Mouse (Mus musculus) forebrain, postnatal 0 days (tissue): ENCODE data around the gene Gm19668. TPM values are rescaled to one million over a fixed set of nuclear protein-coding genes. Genes with fewer than 3 reads are reported as not detected.
A peak's percentile ranks its signal among the peaks of the same experiment; 100 is the strongest.
"Not testable (repeated sequence)": the region's sequence is repeated elsewhere in the genome, so short reads cannot be mapped to it uniquely, and the experiment has no call there.

ENCODE experiments used
- ATAC-seq: fragments of 200-750 bp; cut with Nextera tagmentation; 2 replicates; pipeline ENCODE4 v1.8.0; 2017; ENCODE audit warnings: mild to moderate bottlenecking, moderate library complexity
- DNase-seq: peaks from one replicate; pipeline ENCODE4 v3.0.0-alpha.2; 2015
- H3K27ac ChIP-seq: fragments of 300-500 bp; sonication (generic); 2 replicates; pipeline ENCODE4 v1.5.1; 2014; ENCODE audit warnings: low read depth, mild to moderate bottlenecking, antibody characterized with exemption, low read length, moderate library complexity, mixed read lengths
- H3K27me3 ChIP-seq: fragments of 300-500 bp; sonication (generic); 2 replicates; pipeline ENCODE4 v1.6.1; 2014; ENCODE audit warnings: mild to moderate bottlenecking, low read length, mixed read lengths; ENCODE audit not compliant: insufficient read depth
- H3K36me3 ChIP-seq: fragments of 300-500 bp; sonication (generic); 2 replicates; pipeline ENCODE4 v1.6.1; 2014; ENCODE audit warnings: mild to moderate bottlenecking, moderate library complexity; ENCODE audit not compliant: insufficient read depth
- H3K4me1 ChIP-seq: fragments of 300-500 bp; sonication (generic); 2 replicates; pipeline ENCODE4 v1.6.1; 2014; ENCODE audit warnings: antibody characterized with exemption; ENCODE audit not compliant: insufficient read depth
- H3K4me2 ChIP-seq: fragments of 300-500 bp; sonication (generic); 2 replicates; pipeline ENCODE4 v1.6.1; 2014; ENCODE audit warnings: low read depth, mild to moderate bottlenecking, moderate library complexity
- H3K4me3 ChIP-seq: fragments of 300-500 bp; sonication (generic); 2 replicates; pipeline ENCODE4 v1.5.1; 2014; ENCODE audit warnings: low read depth, low read length, mixed read lengths
- H3K9ac ChIP-seq: fragments of 300-500 bp; sonication (generic); 2 replicates; pipeline ENCODE4 v1.6.1; 2014; ENCODE audit warnings: mild to moderate bottlenecking
- H3K9me3 ChIP-seq: fragments of 300-500 bp; sonication (generic); 2 replicates; pipeline ENCODE4 v1.6.1; 2016; ENCODE audit warnings: low read length
- CTCF ChIP-seq: sonication (generic); IDR thresholded peaks from 2 replicates; pipeline ENCODE4 v1.5.1; 2016; ENCODE audit warnings: antibody characterized with exemption, control low read depth, low read depth
- WGBS: fragments of 180-500 bp; shearing (Covaris S2); extraction: QIAGEN DNeasy Blood & Tissue Kit; methylation state at CpG from one replicate; pipeline ENCODE4 v1.1.7; 2014; 5-methylcytosine and 5-hydroxymethylcytosine counted together
- polyA plus RNA-seq: library from polyadenylated mRNA; unstranded; fragments of >200 nt; fragmentation: Nextera tagmentation; extraction: Ambion mirVana; gene quantifications from 2 replicates; pipeline ENCODE4 v1.2.1, GENCODE M21; 2015
- total RNA-seq: library from RNA; depleted of rRNA; stranded (reverse); fragments of >200 nt; gene quantifications from 2 replicates; pipeline ENCODE4 v1.2.3, GENCODE M21; 2014

Gene Gm19668
- total and polyA plus RNA-seq, 2 experiments from 2014 or later: not detected

- Histone ChIP-seq H3K4me3 (no peak overlapping the region), H3K4me2 (no peak overlapping the region), H3K36me3 (no peaks in the 10 kb centered on the region), H3K27me3 (no peaks in the 10 kb centered on the region), H3K4me1 (no peaks in the 10 kb centered on the region), H3K9me3 (no peaks in the 10 kb centered on the region), H3K27ac (no peak overlapping the region), H3K9ac (no peak overlapping the region)
- no peak for TF ChIP-seq CTCF
- no peak for ATAC-seq
- WGBS: 22% methylated on average over 4 of the region's 4 CpGs
- DNase-seq: no peak
Observed at GRCm38 (mm10) chr10:77819203-77819602, 20.3 kb upstream of the Gm19668 start.

GRCm38 (mm10) chr10:77818523-77818922, 19.6 kb upstream of the Gm19668 start:
- ATAC-seq (no peak), DNase-seq (no peak)
- Histone ChIP-seq H3K36me3 (no peaks in the 10 kb centered on the region), H3K9ac (no peak overlapping the region), H3K4me3 (no peak overlapping the region), H3K4me2 (no peak overlapping the region), H3K9me3 (no peaks in the 10 kb centered on the region), H3K27ac (no peak overlapping the region), H3K27me3 (no peaks in the 10 kb centered on the region), H3K4me1 (no peaks in the 10 kb centered on the region)
- no peak for TF ChIP-seq CTCF
- 97% methylated on average over 4 of the region's 4 CpGs for WGBS

- H3K27ac ChIP-seq: no peak overlapping the region
- H3K9ac ChIP-seq: no peak overlapping the region
- no peaks in the 10 kb centered on the region for H3K36me3 ChIP-seq
- peak; percentile 60 for TF ChIP-seq CTCF
- H3K4me1 ChIP-seq: no peaks in the 10 kb centered on the region
- ATAC-seq: no peak
- H3K4me3 ChIP-seq: no peak overlapping the region
- no peaks in the 10 kb centered on the region for H3K9me3 ChIP-seq
- WGBS: 36% methylated on average over 5 of the region's 5 CpGs
- H3K27me3 ChIP-seq: no peaks in the 10 kb centered on the region
- peak; percentile 25 for DNase-seq
- H3K4me2 ChIP-seq: no peak overlapping the region
Observed at GRCm38 (mm10) chr10:77815514-77815913, 16.6 kb upstream of the Gm19668 start.

DNA sequence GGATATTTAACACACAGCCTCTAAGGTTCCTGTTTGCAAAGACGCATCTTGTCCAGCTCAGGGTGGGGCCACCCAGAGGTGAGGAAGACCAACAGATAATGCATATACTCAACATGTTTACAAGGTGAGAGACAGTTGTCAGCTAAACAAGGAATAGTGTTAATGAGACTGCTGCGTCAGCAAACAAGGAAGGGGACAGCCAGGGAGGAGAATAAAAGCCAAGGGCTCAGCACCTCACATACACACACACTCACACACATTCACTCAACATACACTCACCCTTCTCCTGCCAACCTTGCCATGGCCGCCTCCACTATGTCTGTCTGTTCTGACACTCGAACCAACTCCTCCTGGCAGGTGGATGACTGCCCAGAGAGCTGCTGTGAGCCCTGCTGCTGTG, 15.4 kb upstream of the Gm19668 start, which contains the start of gene Gm2696:
Gene Gm2696 (plus strand): TSS at position 301 of the 400 bp plus-strand sequence.
- Histone ChIP-seq H3K9ac (no peak within 1 kb of the TSS), H3K36me3 (no peaks in the 10 kb centered on the region), H3K4me1 (no peaks in the 10 kb centered on the region), H3K9me3 (no peaks in the 10 kb centered on the region), H3K27me3 (no peaks in the 10 kb centered on the region), H3K4me2 (no peak within 1 kb of the TSS), H3K27ac (no peak within 1 kb of the TSS), H3K4me3 (no peak within 1 kb of the TSS)
- 51% methylated on average over 4 of the region's 4 CpGs for WGBS
- no peak for ATAC-seq
- TF ChIP-seq CTCF: no peak
- no peak for DNase-seq

DNA sequence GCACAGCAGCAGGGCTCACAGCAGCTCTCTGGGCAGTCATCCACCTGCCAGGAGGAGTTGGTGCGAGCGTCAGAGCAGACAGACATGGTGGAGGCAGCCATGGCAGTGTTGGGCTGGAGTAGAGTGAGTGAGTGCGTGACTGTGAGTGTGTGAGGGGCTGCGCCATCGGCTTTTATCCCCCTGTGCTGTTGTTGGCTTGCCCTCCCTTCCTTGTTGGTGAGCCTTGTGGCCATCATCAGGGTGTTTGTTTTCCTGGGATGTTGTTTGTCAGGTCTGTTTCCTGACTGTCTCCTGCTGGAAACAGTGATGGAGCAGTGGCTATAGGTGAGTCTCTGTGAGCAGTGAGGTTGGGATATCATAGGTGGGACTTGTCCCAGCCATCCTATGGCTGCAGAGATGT, 12.8 kb upstream of the Gm19668 start, which contains the start of gene Gm9507:
Gene Gm9507 (minus strand): TSS at position 101 of the 400 bp plus-strand sequence.
- Histone ChIP-seq H3K36me3 (no peaks in the 10 kb centered on the region), H3K9me3 (no peaks in the 10 kb centered on the region), H3K4me3 (no peak within 1 kb of the TSS), H3K4me2 (no peak within 1 kb of the TSS), H3K27me3 (no peaks in the 10 kb centered on the region), H3K27ac (no peak within 1 kb of the TSS), H3K9ac (no peak within 1 kb of the TSS), H3K4me1 (no peaks in the 10 kb centered on the region)
- DNase-seq (no peak), ATAC-seq (no peak)
- WGBS: 66% methylated on average over 5 of the region's 5 CpGs
- no peak for TF ChIP-seq CTCF

DNA sequence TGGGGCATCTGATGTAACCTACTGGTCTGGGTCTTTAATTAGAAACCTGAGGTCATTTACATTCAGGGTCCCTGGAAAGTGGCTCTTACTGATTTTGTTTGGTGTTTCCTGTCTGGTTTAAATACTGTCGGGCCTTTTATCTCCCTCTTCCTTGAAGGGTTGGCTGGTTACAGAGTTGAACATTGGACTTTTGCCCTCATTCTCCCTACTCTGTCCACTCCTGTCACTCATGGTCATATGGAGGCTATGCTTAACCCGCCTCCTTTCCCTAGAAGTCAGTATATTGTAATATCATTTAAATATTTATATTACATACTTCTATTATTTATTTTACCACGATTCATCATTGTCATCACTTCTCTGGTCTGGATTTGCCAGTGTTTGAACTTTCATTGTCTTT, 5.2 kb upstream of the Gm19668 start:
- no peak for TF ChIP-seq CTCF
- H3K4me3 ChIP-seq: no peak overlapping the region
- no peaks in the 10 kb centered on the region for H3K36me3 ChIP-seq
- no peaks in the 10 kb centered on the region for H3K9me3 ChIP-seq
- no peak overlapping the region for H3K27ac ChIP-seq
- 78% methylated on average over 3 of the region's 3 CpGs for WGBS
- H3K4me1 ChIP-seq: no peaks in the 10 kb centered on the region
- no peaks in the 10 kb centered on the region for H3K27me3 ChIP-seq
- ATAC-seq (no peak), DNase-seq (no peak)
- H3K4me2 ChIP-seq: no peak overlapping the region
- no peak overlapping the region for H3K9ac ChIP-seq

- H3K27ac ChIP-seq, H3K9me3 ChIP-seq, H3K4me1 ChIP-seq, ATAC-seq, H3K36me3 ChIP-seq, H3K4me3 ChIP-seq, H3K4me2 ChIP-seq, H3K9ac ChIP-seq, DNase-seq, H3K27me3 ChIP-seq: not testable (repeated sequence)
- 54% methylated on average over 2 of the region's 3 CpGs for WGBS
Observed at GRCm38 (mm10) chr10:77798164-77798920, 591 bp downstream of the Gm19668 start.
